Mouse (Mus musculus): ENCODE data around the gene Phkg1. TPM values are rescaled to one million over a fixed set of nuclear protein-coding genes. Genes with fewer than 3 reads are reported as not detected.

The Phkg1 gene
- polyA plus RNA-seq, 1 experiment from 2014 or later, result 0.25 TPM

- WGBS, result under 1% methylated on average over 46 of the region's 46 CpGs
- Histone ChIP-seq H3K4me3 (peak within 1 kb of the TSS; percentile 82), H3K27ac (replicated peaks) (peak within 1 kb of the TSS; percentile 91), H3K4me1 (peaks cover 22% of the 10 kb centered on the region), H3K36me3 (peaks cover 32% of the 10 kb centered on the region), H3K9me3 (replicated peaks) (no peaks in the 10 kb centered on the region), H3K27me3 (ENCODE audit: low read depth, poor library complexity, severe bottlenecking) (no peaks in the 10 kb centered on the region)
- peak; percentile 93 for DNase-seq (ENCODE audit: low spot score)
These were observed 11.3 kb downstream of the Phkg1 start, which contains the start of gene Chchd2 for GRCm38 (mm10) chr5:129886911-129887636. Gene Chchd2 (minus strand): TSS chr5:129887470.

- WGBS, result 61% methylated on average over 10 of the region's 10 CpGs
- H3K27ac ChIP-seq (replicated peaks), result peak overlapping the region; percentile 91
- peaks cover 40% of the 10 kb centered on the region for H3K36me3 ChIP-seq
- H3K4me1 ChIP-seq, result peaks cover 22% of the 10 kb centered on the region
- peak overlapping the region; percentile 82 for H3K4me3 ChIP-seq
- no peak for DNase-seq (ENCODE audit: low spot score)
- no peaks in the 10 kb centered on the region for H3K27me3 ChIP-seq (ENCODE audit: low read depth, poor library complexity, severe bottlenecking)
- no peaks in the 10 kb centered on the region for H3K9me3 ChIP-seq (replicated peaks)
These were observed 12.1 kb downstream of the Phkg1 start for GRCm38 (mm10) chr5:129886271-129886670.

- Histone ChIP-seq H3K36me3 (peaks cover 48% of the 10 kb centered on the region), H3K4me1 (no peaks in the 10 kb centered on the region), H3K27ac (replicated peaks) (no peak overlapping the region), H3K9me3 (replicated peaks) (0 out of 2 replicates have a peak, but pooled peaks cover 2% of the 10 kb centered on the region), H3K27me3 (ENCODE audit: low read depth, poor library complexity, severe bottlenecking) (no peaks in the 10 kb centered on the region), H3K4me3 (no peak overlapping the region)
- 79% methylated on average over 3 of the region's 3 CpGs for WGBS
- no peak for DNase-seq (ENCODE audit: low spot score)
These were observed 18.5 kb downstream of the Phkg1 start for GRCm38 (mm10) chr5:129879888-129880287.

GRCm38 (mm10) chr5:129878946-129879345 lies 19.4 kb downstream of the Phkg1 start:
- WGBS, result 67% methylated on average over 2 of the region's 2 CpGs
- Histone ChIP-seq H3K4me1 (no peaks in the 10 kb centered on the region), H3K9me3 (replicated peaks) (0 out of 2 replicates have a peak, but pooled peaks cover 2% of the 10 kb centered on the region), H3K27me3 (ENCODE audit: low read depth, poor library complexity, severe bottlenecking) (no peaks in the 10 kb centered on the region), H3K4me3 (no peak overlapping the region), H3K27ac (replicated peaks) (no peak overlapping the region), H3K36me3 (peaks cover 39% of the 10 kb centered on the region)
- peak; percentile 35 for DNase-seq (ENCODE audit: low spot score)

- Histone ChIP-seq H3K27me3 (ENCODE audit: low read depth, poor library complexity, severe bottlenecking) (no peaks in the 10 kb centered on the region), H3K27ac (replicated peaks) (no peak overlapping the region), H3K36me3 (peaks cover 31% of the 10 kb centered on the region), H3K4me3 (no peak overlapping the region), H3K9me3 (replicated peaks) (0 out of 2 replicates have a peak, but pooled peaks cover 2% of the 10 kb centered on the region), H3K4me1 (no peaks in the 10 kb centered on the region)
- WGBS, result 77% methylated on average over 9 of the region's 9 CpGs
- DNase-seq (ENCODE audit: low spot score), result no peak
These were observed 20.5 kb downstream of the Phkg1 start for GRCm38 (mm10) chr5:129877731-129878455.

GRCm38 (mm10) chr5:129875098-129875497 lies 23.3 kb downstream of the Phkg1 start:
- H3K9me3 ChIP-seq (replicated peaks), result 0 out of 2 replicates have a peak, but pooled peaks cover 2% of the 10 kb centered on the region
- H3K27me3 ChIP-seq (ENCODE audit: low read depth, poor library complexity, severe bottlenecking), result no peaks in the 10 kb centered on the region
- DNase-seq (ENCODE audit: low spot score), result no peak
- H3K36me3 ChIP-seq, result peaks cover 5% of the 10 kb centered on the region
- H3K4me3 ChIP-seq, result no peak overlapping the region
- no peak overlapping the region for H3K27ac ChIP-seq (replicated peaks)
- WGBS, result 76% methylated on average over 11 of the region's 11 CpGs
- H3K4me1 ChIP-seq, result no peaks in the 10 kb centered on the region

- H3K27ac ChIP-seq (replicated peaks), result no peak overlapping the region
- 0 out of 2 replicates have a peak, but pooled peaks cover 2% of the 10 kb centered on the region for H3K9me3 ChIP-seq (replicated peaks)
- no peaks in the 10 kb centered on the region for H3K36me3 ChIP-seq
- H3K27me3 ChIP-seq (ENCODE audit: low read depth, poor library complexity, severe bottlenecking), result no peaks in the 10 kb centered on the region
- no peak for DNase-seq (ENCODE audit: low spot score)
- no peaks in the 10 kb centered on the region for H3K4me1 ChIP-seq
- 88% methylated on average over 12 of the region's 12 CpGs for WGBS
- no peak overlapping the region for H3K4me3 ChIP-seq
These were observed 24.4 kb downstream of the Phkg1 start for GRCm38 (mm10) chr5:129873942-129874341.

- H3K9me3 ChIP-seq (replicated peaks), result no peaks in the 10 kb centered on the region
- H3K36me3 ChIP-seq, result no peaks in the 10 kb centered on the region
- H3K27me3 ChIP-seq (ENCODE audit: low read depth, poor library complexity, severe bottlenecking), result no peaks in the 10 kb centered on the region
- H3K4me1 ChIP-seq, result no peaks in the 10 kb centered on the region
- WGBS, result 79% methylated on average over 2 of the region's 2 CpGs
- no peak for DNase-seq (ENCODE audit: low spot score)
- no peak overlapping the region for H3K4me3 ChIP-seq
- H3K27ac ChIP-seq (replicated peaks), result no peak overlapping the region
These were observed 27.1 kb downstream of the Phkg1 start for GRCm38 (mm10) chr5:129871238-129871637.

- 90% methylated on average over 19 of the region's 19 CpGs for WGBS
- no peaks in the 10 kb centered on the region for H3K36me3 ChIP-seq
- no peak for DNase-seq (ENCODE audit: low spot score)
- no peaks in the 10 kb centered on the region for H3K9me3 ChIP-seq (replicated peaks)
- no peaks in the 10 kb centered on the region for H3K27me3 ChIP-seq (ENCODE audit: low read depth, poor library complexity, severe bottlenecking)
- H3K27ac ChIP-seq (replicated peaks), result no peak overlapping the region
- H3K4me1 ChIP-seq, result peaks cover 3% of the 10 kb centered on the region
- H3K4me3 ChIP-seq, result no peak overlapping the region
These were observed 28.9 kb downstream of the Phkg1 start for GRCm38 (mm10) chr5:129869238-129869995.

- DNase-seq (ENCODE audit: low spot score), result no peak
- Histone ChIP-seq H3K9me3 (replicated peaks) (no peaks in the 10 kb centered on the region), H3K4me3 (no peak overlapping the region), H3K4me1 (peaks cover 7% of the 10 kb centered on the region), H3K27ac (replicated peaks) (no peak overlapping the region), H3K36me3 (peaks cover 21% of the 10 kb centered on the region), H3K27me3 (ENCODE audit: low read depth, poor library complexity, severe bottlenecking) (no peaks in the 10 kb centered on the region)
- 84% methylated on average over 12 of the region's 12 CpGs for WGBS
These were observed 32.5 kb downstream of the Phkg1 start for GRCm38 (mm10) chr5:129865841-129866240.

- H3K27ac ChIP-seq (replicated peaks), result no peak overlapping the region
- H3K36me3 ChIP-seq, result peaks cover 35% of the 10 kb centered on the region
- H3K4me1 ChIP-seq, result peaks cover 7% of the 10 kb centered on the region
- no peaks in the 10 kb centered on the region for H3K9me3 ChIP-seq (replicated peaks)
- peak; percentile 55 for DNase-seq (ENCODE audit: low spot score)
- no peaks in the 10 kb centered on the region for H3K27me3 ChIP-seq (ENCODE audit: low read depth, poor library complexity, severe bottlenecking)
- 16% methylated on average over 18 of the region's 18 CpGs for WGBS
- no peak overlapping the region for H3K4me3 ChIP-seq
These were observed 33.9 kb downstream of the Phkg1 start for GRCm38 (mm10) chr5:129864467-129864866.

- Histone ChIP-seq H3K4me3 (no peak overlapping the region), H3K9me3 (replicated peaks) (no peaks in the 10 kb centered on the region), H3K27me3 (ENCODE audit: low read depth, poor library complexity, severe bottlenecking) (no peaks in the 10 kb centered on the region), H3K36me3 (peaks cover 53% of the 10 kb centered on the region), H3K27ac (replicated peaks) (no peak overlapping the region), H3K4me1 (peaks cover 7% of the 10 kb centered on the region)
- 94% methylated on average over 6 of the region's 6 CpGs for whole genome bisulfite sequencing
- DNase-seq (ENCODE audit: low spot score), result no peak
These were observed 36.0 kb downstream of the Phkg1 start for GRCm38 (mm10) chr5:129862325-129862724.
